Mouse (Mus musculus): Measurements from ENCODE around the gene Cracr2a.
A peak's percentile ranks its signal among the peaks of the same experiment; 100 is the strongest.
"Not testable (repeated sequence)": the region's sequence is repeated elsewhere in the genome, so short reads cannot be mapped to it uniquely, and the experiment has no call there.

Gene Cracr2a

GRCm38 (mm10) chr6:127561231-127562020 lies at the start of gene Cracr2a:
Gene Cracr2a, plus strand, starts transcription at chr6:127561338.
- peak; percentile 72 for DNase-seq

GRCm38 (mm10) chr6:127513776-127514175 lies 47.4 kb upstream of the Cracr2a start:
- DNase-seq = not testable (repeated sequence)

- DNase-seq = no peak
Observed at GRCm38 (mm10) chr6:127521176-127521575, 40.0 kb upstream of the Cracr2a start.

- no peak for DNase-seq
Observed at GRCm38 (mm10) chr6:127522326-127522725, 38.8 kb upstream of the Cracr2a start.

GRCm38 (mm10) chr6:127524442-127524841 lies 36.7 kb upstream of the Cracr2a start:
- peak; percentile 79 for DNase-seq

- DNase-seq = no peak
Observed at GRCm38 (mm10) chr6:127528625-127529024, 32.5 kb upstream of the Cracr2a start.

- peak; percentile 56 for DNase-seq
Observed at GRCm38 (mm10) chr6:127529451-127529850, 31.7 kb upstream of the Cracr2a start.

GRCm38 (mm10) chr6:127530206-127530605 lies 30.9 kb upstream of the Cracr2a start:
- DNase-seq = no peak

GRCm38 (mm10) chr6:127531412-127532205 lies 29.5 kb upstream of the Cracr2a start:
- DNase-seq = no peak

- no peak for DNase-seq
Observed at GRCm38 (mm10) chr6:127532304-127532703, 28.8 kb upstream of the Cracr2a start.

- DNase-seq = no peak
Observed at GRCm38 (mm10) chr6:127533766-127534165, 27.4 kb upstream of the Cracr2a start.

GRCm38 (mm10) chr6:127537035-127537434 lies 24.1 kb upstream of the Cracr2a start:
- no peak for DNase-seq

GRCm38 (mm10) chr6:127538118-127538517 lies 23.0 kb upstream of the Cracr2a start:
- DNase-seq = no peak

GRCm38 (mm10) chr6:127539226-127539625 lies 21.9 kb upstream of the Cracr2a start:
- no peak for DNase-seq

- no peak for DNase-seq
Observed at GRCm38 (mm10) chr6:127539659-127540058, 21.5 kb upstream of the Cracr2a start.

- DNase-seq = no peak
Observed at GRCm38 (mm10) chr6:127540517-127540916, 20.6 kb upstream of the Cracr2a start.

- DNase-seq = peak; percentile 43
Observed at GRCm38 (mm10) chr6:127541617-127542374, 19.3 kb upstream of the Cracr2a start.

GRCm38 (mm10) chr6:127546676-127547075 lies 14.5 kb upstream of the Cracr2a start:
- no peak for DNase-seq

GRCm38 (mm10) chr6:127552940-127553339 lies 8.2 kb upstream of the Cracr2a start:
- DNase-seq = no peak

GRCm38 (mm10) chr6:127555553-127555952 lies 5.6 kb upstream of the Cracr2a start:
- DNase-seq = no peak

GRCm38 (mm10) chr6:127560872-127561230 lies 287 bp upstream of the Cracr2a start:
- no peak for DNase-seq

GRCm38 (mm10) chr6:127563511-127563910 lies 2.4 kb downstream of the Cracr2a start:
- no peak for DNase-seq
